Mouse (Mus musculus) left cerebral cortex, postnatal 10 days (tissue): Measurements from ENCODE around the gene Eml2. TPM values are rescaled to one million over a fixed set of nuclear protein-coding genes. Genes with fewer than 3 reads are reported as not detected.

ENCODE experiments used
- DNase-seq, 2 experiments: peaks; one replicate each; pipeline ENCODE4 v3.0.0; 2021 to 2022; ENCODE audit warnings: low spot score in 2 of 2, mixed read lengths in 1 of 2; ENCODE audit errors: extremely low spot score in 1 of 2
- intact Hi-C: fragments of 180-260 bp; cut with DNase I; formaldehyde crosslinking; loops from one replicate; pipeline ENCODE4 v1.15.1; 2025
- total RNA-seq, 2 experiments: library from RNA; stranded (reverse); gene quantifications; 2 replicates each; pipeline ENCODE4 v1.2.3; 2021

Eml2 gene
- total RNA-seq, 2 experiments from 2014 or later: 202 to 211 TPM

GRCm38 (mm10) chr7:19159411-19159810 lies 16.8 kb upstream of the Eml2 start:
- intact Hi-C loops: no loop called here
- no peak for DNase-seq

GRCm38 (mm10) chr7:19160115-19160514 lies 16.1 kb upstream of the Eml2 start:
- intact Hi-C loops: no loop called here
- DNase-seq: no peak

- no peak for DNase-seq
- intact Hi-C loops: no loop called here
These were observed 13.3 kb upstream of the Eml2 start for GRCm38 (mm10) chr7:19162928-19163327.

DNA sequence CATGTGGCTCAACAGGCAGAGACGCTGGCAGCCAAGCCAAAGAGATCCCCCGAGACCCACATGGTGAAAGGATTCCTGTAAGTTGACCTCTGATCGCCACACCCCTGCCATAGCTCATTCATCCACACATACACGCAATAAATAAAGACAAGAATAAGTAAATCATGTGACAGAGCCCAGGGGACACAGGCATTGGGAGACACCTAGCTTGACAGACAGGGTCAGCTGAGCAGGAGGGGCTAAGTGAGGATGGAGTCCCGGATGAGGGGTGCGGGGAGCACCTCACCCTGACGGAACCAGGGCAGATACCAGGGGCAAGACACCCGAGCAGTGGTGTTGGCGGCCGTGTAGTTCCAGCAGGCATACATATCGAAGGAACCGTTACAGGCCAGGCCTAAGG lies 12.5 kb upstream of the Eml2 start:
- no peak for DNase-seq
- intact Hi-C loops: no loop called here

- DNase-seq: no peak
- intact Hi-C loops: no loop called here
These were observed 12.0 kb upstream of the Eml2 start for GRCm38 (mm10) chr7:19164189-19164588.

DNA sequence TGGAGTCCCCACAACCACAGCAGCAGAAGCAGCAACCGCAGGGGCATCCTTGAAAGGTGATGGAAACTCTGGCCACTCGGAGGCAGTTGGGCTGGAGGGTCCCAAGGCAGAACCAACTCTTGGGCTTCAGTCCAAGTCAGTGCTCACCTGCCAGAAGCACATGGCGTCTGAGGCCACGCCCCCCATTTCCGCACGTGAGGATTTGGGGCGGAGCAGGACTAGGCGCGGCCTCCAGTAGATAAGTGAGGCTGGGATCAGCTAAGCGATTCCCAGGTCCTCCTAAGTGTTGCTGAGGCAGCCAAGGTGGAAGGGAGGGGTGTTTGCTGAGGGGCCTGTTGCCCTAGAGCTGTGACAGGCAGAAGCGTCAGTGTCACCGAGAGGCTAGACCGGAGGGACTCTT lies 11.2 kb upstream of the Eml2 start:
- DNase-seq: no peak
- intact Hi-C loops: no loop called here

GRCm38 (mm10) chr7:19165656-19166423 lies 10.4 kb upstream of the Eml2 start, which contains the start of gene Gipr:
Gene Gipr, minus strand, starts transcription at chr7:19166127.
- DNase-seq: no peak
- intact Hi-C loops: no loop called here

DNA sequence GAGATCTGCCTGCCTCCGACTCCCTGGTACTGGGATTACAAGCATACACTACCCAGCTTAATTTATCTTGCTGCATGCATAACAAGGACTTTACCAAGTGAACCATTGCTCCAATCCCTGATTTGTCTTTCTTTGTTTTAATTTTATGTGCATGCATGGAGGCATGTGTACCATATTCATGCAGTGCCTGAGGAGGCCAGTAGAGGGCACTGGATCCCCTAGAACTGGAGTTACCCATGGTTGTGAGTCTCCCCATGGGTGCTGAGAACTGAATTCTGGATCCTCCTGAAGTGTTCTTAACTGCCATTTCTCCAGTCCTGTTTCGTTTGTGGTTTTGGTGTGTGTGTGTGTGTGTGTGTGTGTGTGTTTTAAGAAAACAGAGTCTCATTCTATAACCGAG lies 9.2 kb upstream of the Eml2 start:
- intact Hi-C loops: no loop called here
- DNase-seq: no peak

DNA sequence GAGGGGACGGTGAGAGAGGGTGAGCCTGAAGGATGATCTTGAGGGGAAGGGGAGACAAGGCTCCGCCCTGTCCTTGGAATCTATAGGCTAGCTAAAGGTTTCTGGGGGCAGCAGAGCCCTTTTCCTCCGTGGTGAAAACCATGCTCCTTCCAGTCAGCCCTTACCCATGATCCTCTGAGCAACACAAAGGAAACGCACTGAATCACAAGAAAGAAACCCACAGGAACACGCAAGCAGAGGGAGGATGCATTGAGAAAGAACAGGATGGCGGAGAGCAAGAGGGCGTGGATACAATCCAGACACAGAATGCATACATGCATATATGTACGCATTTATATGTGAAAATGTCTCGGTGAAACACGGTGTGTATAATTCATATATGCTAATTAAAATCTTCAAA lies 6.7 kb upstream of the Eml2 start:
- DNase-seq: no peak
- intact Hi-C loops: no loop called here

DNA sequence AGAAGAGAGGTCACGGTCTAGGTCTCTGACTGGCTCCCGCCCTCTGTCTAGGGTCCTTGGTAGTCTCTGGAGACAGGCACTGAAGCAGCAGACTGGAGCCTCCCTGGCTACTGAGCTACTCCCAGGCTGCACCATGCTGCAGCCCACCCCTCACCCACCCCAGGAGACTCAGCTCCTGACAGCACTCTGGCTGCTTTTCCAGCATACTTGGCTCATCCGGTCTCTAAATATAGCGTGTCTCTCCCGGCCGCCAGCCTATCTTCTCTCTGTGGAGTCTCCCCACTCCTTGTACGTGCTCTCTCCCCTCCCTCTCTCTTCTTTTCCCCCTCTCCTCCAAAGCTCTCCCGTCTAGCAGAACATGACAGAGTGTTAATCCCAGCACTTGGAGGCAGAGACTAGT lies 6.1 kb upstream of the Eml2 start:
- DNase-seq: peak; percentile 69 to 80
- intact Hi-C loops: no loop called here

DNA sequence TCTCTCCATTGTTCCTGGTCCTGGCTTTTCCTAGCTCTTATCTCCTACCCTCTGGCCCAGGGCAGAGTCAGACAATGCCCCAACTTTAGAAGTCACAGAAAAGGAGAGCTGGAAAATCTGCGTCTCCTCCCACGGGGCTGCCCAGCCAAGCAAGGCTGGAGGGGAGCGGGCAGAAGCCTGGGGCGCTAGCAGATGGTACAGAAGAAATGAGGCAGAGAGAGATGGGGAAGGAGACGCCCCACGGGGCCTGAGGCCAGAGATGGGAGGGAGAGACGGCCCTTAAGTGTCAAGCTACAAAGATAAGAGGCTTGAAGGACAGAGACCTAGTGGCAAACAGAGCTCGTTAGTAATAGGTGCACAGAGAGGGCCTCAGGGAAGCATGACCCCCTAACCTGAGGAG lies 4.4 kb upstream of the Eml2 start:
- no peak for DNase-seq
- intact Hi-C loops: no loop called here

- intact Hi-C loops: loop anchor here (1.0 kb wide), 1 partner anchor 16 kb away; no protein-coding TSS in a partner anchor
- DNase-seq: peak; percentile 84 to 93
These were observed 3.3 kb upstream of the Eml2 start for GRCm38 (mm10) chr7:19172874-19173273.

GRCm38 (mm10) chr7:19176516-19176947 lies 311 bp downstream of the Eml2 start:
- peak in 1 of 2 experiments; percentile 79 for DNase-seq
- intact Hi-C loops: no loop called here

- DNase-seq: no peak
- intact Hi-C loops: no loop called here
These were observed 995 bp downstream of the Eml2 start for GRCm38 (mm10) chr7:19177216-19177615.

DNA sequence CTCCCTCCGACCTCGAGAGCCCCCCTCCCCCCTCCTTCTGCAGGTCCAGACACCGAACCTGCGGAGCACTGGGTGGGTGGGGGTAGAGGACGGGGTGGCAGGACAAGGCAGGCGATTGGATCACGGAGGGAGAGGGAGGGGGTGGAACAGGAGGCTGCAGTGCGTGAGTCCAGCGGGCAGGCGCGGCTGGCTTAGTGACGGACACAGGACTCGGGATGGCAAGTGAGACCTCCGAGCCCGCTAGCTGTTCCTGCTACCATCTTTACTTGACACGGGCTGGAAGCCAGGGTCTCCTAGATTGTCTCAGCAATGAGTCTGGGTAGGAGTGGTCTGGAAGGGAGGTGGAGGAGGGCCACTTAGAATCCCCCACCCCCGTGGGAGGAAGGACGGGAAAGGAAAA lies 1.8 kb downstream of the Eml2 start:
- intact Hi-C loops: no loop called here
- peak in 1 of 2 experiments; percentile 69 for DNase-seq

DNA sequence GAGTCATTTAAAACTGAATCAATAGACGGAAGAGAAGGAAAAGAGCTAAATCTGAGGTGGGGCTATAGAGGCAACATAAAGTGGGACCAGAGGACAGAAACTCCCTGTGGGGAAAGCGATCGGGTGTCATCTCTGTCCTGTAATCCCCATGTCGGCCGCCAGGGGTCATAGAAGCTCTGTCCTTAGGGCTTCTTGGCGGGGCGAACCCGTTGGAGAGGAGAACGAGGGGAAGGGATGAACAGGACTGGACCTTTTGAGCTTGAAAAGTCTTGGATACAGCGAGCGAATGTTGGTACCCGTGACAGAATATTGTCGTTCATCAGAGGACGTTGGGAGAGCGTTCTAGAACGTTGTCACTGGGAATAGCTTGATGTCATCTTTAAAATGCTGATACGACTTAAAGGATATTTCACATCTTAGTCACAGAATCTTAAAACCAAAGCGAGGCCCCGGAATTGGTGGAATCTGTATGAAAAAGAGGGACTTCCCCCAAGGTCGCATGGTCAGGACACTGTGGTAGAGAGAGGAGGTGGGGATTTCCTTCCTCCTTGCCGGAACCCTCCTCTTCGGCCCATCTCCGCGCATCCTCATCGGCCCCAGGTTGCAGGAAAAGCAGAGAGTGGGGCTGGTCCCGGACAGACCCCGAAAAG lies 2.3 kb downstream of the Eml2 start:
- intact Hi-C loops: no loop called here
- peak; percentile 76 to 84 for DNase-seq

GRCm38 (mm10) chr7:19179173-19179572 lies 3.0 kb downstream of the Eml2 start:
- DNase-seq: peak in 1 of 2 experiments; percentile 89
- intact Hi-C loops: no loop called here

- intact Hi-C loops: no loop called here
- DNase-seq: no peak
These were observed 3.7 kb downstream of the Eml2 start for GRCm38 (mm10) chr7:19179936-19180335.

DNA sequence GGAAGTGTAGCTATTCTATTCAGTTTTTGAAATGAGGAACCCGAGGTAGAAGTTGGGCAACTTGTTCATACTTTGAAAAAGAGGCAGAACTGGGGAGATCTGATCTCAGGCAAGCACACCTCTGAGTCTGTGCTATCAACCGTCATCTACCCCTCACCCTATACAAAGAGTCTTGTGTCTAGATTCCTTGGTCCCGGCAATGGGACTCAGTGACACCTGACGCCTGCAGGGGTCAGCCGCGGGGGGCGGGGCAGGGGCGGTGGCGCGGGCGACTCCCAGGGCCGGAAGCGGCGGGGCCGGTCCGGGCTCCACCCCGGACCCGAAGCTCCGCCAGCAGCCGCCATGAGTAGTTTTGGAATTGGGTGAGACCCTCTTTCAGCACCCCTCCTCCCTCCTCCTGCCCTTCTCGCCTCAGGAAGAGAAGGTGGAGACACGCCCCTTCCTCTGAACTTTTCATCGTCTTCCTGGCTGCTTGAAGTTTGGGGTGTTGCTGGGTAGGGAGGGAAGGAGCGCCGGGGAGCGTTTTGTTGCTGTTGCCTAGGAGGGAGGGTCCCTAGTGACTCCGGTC lies 4.7 kb downstream of the Eml2 start:
- peak in 1 of 2 experiments; percentile 69 for DNase-seq
- intact Hi-C loops: no loop called here

GRCm38 (mm10) chr7:19184250-19184649 lies 8.0 kb downstream of the Eml2 start:
- peak in 1 of 2 experiments; percentile 71 for DNase-seq
- intact Hi-C loops: no loop called here
